Mouse (Mus musculus) MEL (cell line): ENCODE data around the gene Narf. TPM values are rescaled to one million over a fixed set of nuclear protein-coding genes. Genes with fewer than 3 reads are reported as not detected.
A peak's percentile ranks its signal among the peaks of the same experiment; 100 is the strongest.

ENCODE experiments used
- DNase-seq: peaks from one replicate; pipeline ENCODE4 v3.0.0; 2011; ENCODE audit warnings: low read depth, low spot score
- H3K27ac ChIP-seq: 2 replicates; pipeline ENCODE4 v1.5.1; 2012; ENCODE audit warnings: low read depth, mild to moderate bottlenecking, control low read depth, low read length, moderate library complexity; ENCODE audit not compliant: control insufficient read depth
- H3K27me3 ChIP-seq, 2 experiments: fragments of 150-350 bp in 1 of 2; sonication (generic) in 1 of 2; 2 replicates each; pipeline ENCODE4 v1.6.1; 2012; ENCODE audit warnings: low read length in 2 of 2, mild to moderate bottlenecking in 2 of 2, improper control_type of control experiment in 1 of 2, moderate library complexity in 1 of 2; ENCODE audit not compliant: insufficient read depth in 2 of 2, control insufficient read depth in 1 of 2
- H3K36me3 ChIP-seq, 2 experiments: 2 replicates each; pipeline ENCODE4 v1.6.1; 2012 to 2014; ENCODE audit warnings: low read length in 2 of 2, improper control_type of control experiment in 1 of 2, inconsistent platforms in 1 of 2, mild to moderate bottlenecking in 1 of 2; ENCODE audit not compliant: insufficient read depth in 2 of 2, control insufficient read depth in 1 of 2
- H3K4me1 ChIP-seq, 2 experiments: fragments of 150-350 bp in 1 of 2; sonication (generic) in 1 of 2; 2 replicates each; pipeline ENCODE4 v1.6.1; 2012; ENCODE audit warnings: low read length in 2 of 2, improper control_type of control experiment in 1 of 2, mild to moderate bottlenecking in 1 of 2; ENCODE audit not compliant: insufficient read depth in 2 of 2, control insufficient read depth in 1 of 2
- H3K4me3 ChIP-seq, 2 experiments: fragments of 150-350 bp in 1 of 2; sonication (generic) in 1 of 2; 2 replicates each; pipeline ENCODE4 v1.5.1; 2012; ENCODE audit warnings: low read depth in 2 of 2, low read length in 2 of 2, mild to moderate bottlenecking in 2 of 2, moderate library complexity in 2 of 2, control low read depth in 1 of 2, improper control_type of control experiment in 1 of 2; ENCODE audit not compliant: control insufficient read depth in 1 of 2, insufficient read depth in 1 of 2
- H3K79me2 ChIP-seq: 2 replicates; pipeline ENCODE4 v1.6.1; 2012; ENCODE audit warnings: mild to moderate bottlenecking, low read length, moderate library complexity; ENCODE audit not compliant: control insufficient read depth, poor library complexity, insufficient read depth
- H3K9ac ChIP-seq: 2 replicates; pipeline ENCODE4 v1.6.1; 2012; ENCODE audit warnings: low read depth, mild to moderate bottlenecking, control low read depth, low read length, moderate library complexity; ENCODE audit not compliant: control insufficient read depth, poor library complexity, severe bottlenecking
- H3K9me3 ChIP-seq: fragments of 150-350 bp; sonication (generic); replicated peaks from 2 replicates; pipeline ENCODE4 v1.6.1; 2012; ENCODE audit warnings: mild to moderate bottlenecking, low read length, improper control_type of control experiment, moderate library complexity; ENCODE audit not compliant: insufficient read depth
- BHLHE40 ChIP-seq: IDR thresholded peaks from 2 replicates; pipeline ENCODE4 v1.6.1; 2012; ENCODE audit warnings: low read depth, mild to moderate bottlenecking, inconsistent platforms, low read length, improper control_type of control experiment, borderline replicate concordance
- CHD1 ChIP-seq: IDR thresholded peaks from 2 replicates; pipeline ENCODE4 v1.6.1; 2012; ENCODE audit warnings: low read depth, mild to moderate bottlenecking, inconsistent platforms, low read length, improper control_type of control experiment
- CHD2 ChIP-seq: IDR thresholded peaks from 2 replicates; pipeline ENCODE4 v1.6.1; 2011; ENCODE audit warnings: low read length, improper control_type of control experiment
- CTCF ChIP-seq, 3 experiments: IDR thresholded peaks in 2 of 3; conservative IDR thresholded peaks in 1 of 3; 2 replicates each; pipeline ENCODE4 v1.5.1; 2011 to 2012; ENCODE audit warnings: low read length in 3 of 3, low read depth in 2 of 3, mild to moderate bottlenecking in 2 of 3, improper control_type of control experiment in 1 of 3, inconsistent platforms in 1 of 3, mixed read lengths in 1 of 3, moderate library complexity in 1 of 3; ENCODE audit not compliant: control insufficient read depth in 1 of 3, insufficient read depth in 1 of 3, poor library complexity in 1 of 3, severe bottlenecking in 1 of 3
- EP300 ChIP-seq, 2 experiments: IDR thresholded peaks; 2 replicates each; pipeline ENCODE4 v1.6.1; 2011; ENCODE audit warnings: improper control_type of control experiment in 2 of 2, low read length in 2 of 2, low read depth in 1 of 2, mild to moderate bottlenecking in 1 of 2
- ETS1 ChIP-seq: IDR thresholded peaks from 2 replicates; pipeline ENCODE4 v1.6.1; 2012; ENCODE audit warnings: low read depth, mild to moderate bottlenecking, inconsistent platforms, low read length, improper control_type of control experiment, moderate library complexity
- HCFC1 ChIP-seq: IDR thresholded peaks from 2 replicates; pipeline ENCODE4 v1.6.1; 2012; ENCODE audit warnings: low read depth, mild to moderate bottlenecking, inconsistent platforms, low read length, improper control_type of control experiment, moderate library complexity
- JUND ChIP-seq: IDR thresholded peaks from 2 replicates; pipeline ENCODE4 v1.6.1; 2011; ENCODE audit warnings: low read depth, mild to moderate bottlenecking, improper control_type of control experiment, low read length
- KAT2A ChIP-seq: conservative IDR thresholded peaks from 2 replicates; pipeline ENCODE4 v1.6.1; 2012; ENCODE audit warnings: low read depth, low read length, improper control_type of control experiment, inconsistent platforms
- MAFK ChIP-seq: IDR thresholded peaks from 2 replicates; pipeline ENCODE4 v1.6.1; 2011; ENCODE audit warnings: low read depth, mild to moderate bottlenecking, low read length, improper control_type of control experiment, borderline replicate concordance
- MAX ChIP-seq: IDR thresholded peaks from 2 replicates; pipeline ENCODE4 v1.6.1; 2011; ENCODE audit warnings: low read length, improper control_type of control experiment
- MEF2A ChIP-seq: IDR thresholded peaks from 2 replicates; pipeline ENCODE4 v1.6.1; 2014; ENCODE audit warnings: low read depth, mild to moderate bottlenecking, inconsistent platforms, low read length, improper control_type of control experiment; ENCODE audit not compliant: poor library complexity, insufficient replicate concordance, severe bottlenecking; ENCODE audit errors: extremely low read depth
- MXI1 ChIP-seq: IDR thresholded peaks from 2 replicates; pipeline ENCODE4 v1.6.1; 2011; ENCODE audit warnings: mild to moderate bottlenecking, low read depth, low read length, improper control_type of control experiment
- MYC ChIP-seq: IDR thresholded peaks from 2 replicates; pipeline ENCODE4 v1.6.1; 2011; ENCODE audit warnings: low read depth, mild to moderate bottlenecking, low read length, improper control_type of control experiment, moderate library complexity
- NELFE ChIP-seq: IDR thresholded peaks from 2 replicates; pipeline ENCODE4 v1.6.1; 2011; ENCODE audit warnings: low read depth, low read length, improper control_type of control experiment
- NRF1 ChIP-seq: IDR thresholded peaks from 2 replicates; pipeline ENCODE4 v1.6.1; 2014; ENCODE audit warnings: low read depth, mild to moderate bottlenecking, inconsistent platforms, low read length, improper control_type of control experiment, moderate library complexity; ENCODE audit not compliant: poor library complexity, insufficient read depth, severe bottlenecking
- POLR2A ChIP-seq, 2 experiments: IDR thresholded peaks; 2 replicates each; pipeline ENCODE4 v1.6.1; 2011 to 2012; ENCODE audit warnings: low read length in 2 of 2, mild to moderate bottlenecking in 2 of 2, control low read depth in 1 of 2, improper control_type of control experiment in 1 of 2, low read depth in 1 of 2, moderate library complexity in 1 of 2; ENCODE audit not compliant: control insufficient read depth in 1 of 2, insufficient read depth in 1 of 2, poor library complexity in 1 of 2
- POLR2AphosphoS2 ChIP-seq: IDR thresholded peaks from 2 replicates; pipeline ENCODE4 v1.6.1; 2011; ENCODE audit warnings: low read length, improper control_type of control experiment
- POLR2AphosphoS5 ChIP-seq: IDR thresholded peaks from 2 replicates; pipeline ENCODE4 v1.6.1; 2012; ENCODE audit warnings: low read depth, borderline replicate concordance, mild to moderate bottlenecking, inconsistent platforms, low read length, moderate library complexity, mixed read lengths
- RAD21 ChIP-seq: IDR thresholded peaks from 2 replicates; pipeline ENCODE4 v1.6.1; 2011; ENCODE audit warnings: mild to moderate bottlenecking, low read depth, low read length, improper control_type of control experiment
- RCOR1 ChIP-seq: IDR thresholded peaks from 2 replicates; pipeline ENCODE4 v1.6.1; 2012; ENCODE audit warnings: low read depth, mild to moderate bottlenecking, inconsistent platforms, low read length, improper control_type of control experiment
- SIN3A ChIP-seq: IDR thresholded peaks from 2 replicates; pipeline ENCODE4 v1.6.1; 2012; ENCODE audit warnings: low read length, improper control_type of control experiment, inconsistent platforms
- TBP ChIP-seq: IDR thresholded peaks from 2 replicates; pipeline ENCODE4 v1.8.0; 2011; ENCODE audit warnings: low read depth, low read length, improper control_type of control experiment
- UBTF ChIP-seq: IDR thresholded peaks from 2 replicates; pipeline ENCODE4 v1.6.1; 2012; ENCODE audit warnings: low read depth, mild to moderate bottlenecking, inconsistent platforms, low read length, improper control_type of control experiment, moderate library complexity, borderline replicate concordance; ENCODE audit not compliant: insufficient read depth
- USF2 ChIP-seq, 2 experiments: IDR thresholded peaks; 2 replicates each; pipeline ENCODE4 v1.6.1; 2011 to 2012; ENCODE audit warnings: improper control_type of control experiment in 2 of 2, low read length in 2 of 2, borderline replicate concordance in 1 of 2, inconsistent platforms in 1 of 2, low read depth in 1 of 2, mild to moderate bottlenecking in 1 of 2; ENCODE audit not compliant: insufficient read depth in 1 of 2
- ZMIZ1 ChIP-seq: IDR thresholded peaks from 2 replicates; pipeline ENCODE4 v1.6.1; 2012; ENCODE audit warnings: low read depth, mild to moderate bottlenecking, inconsistent platforms, low read length, improper control_type of control experiment, moderate library complexity
- polyA plus RNA-seq, 2 experiments: library from polyadenylated mRNA; stranded (reverse) in 1 of 2; unstranded in 1 of 2; fragments of >175 nt in 1 of 2; fragments of >200 nt in 1 of 2; gene quantifications; 2 replicates each; pipeline versions ENCODE4 v1.2.1 to v1.2.4; 2012; ENCODE audit warnings: low replicate concordance in 2 of 2, low read depth in 1 of 2; ENCODE audit not compliant: insufficient read length in 2 of 2, insufficient read depth in 1 of 2, missing spikeins in 1 of 2
- total RNA-seq: library from RNA; depleted of rRNA; stranded (reverse); fragments of 300-350 nt; gene quantifications from 2 replicates; pipeline ENCODE4 v1.2.3, GENCODE M21; 2012

Gene Narf
- total and polyA plus RNA-seq, 3 experiments, result 31.9 to 44.9 TPM; not detected in 1

DNA sequence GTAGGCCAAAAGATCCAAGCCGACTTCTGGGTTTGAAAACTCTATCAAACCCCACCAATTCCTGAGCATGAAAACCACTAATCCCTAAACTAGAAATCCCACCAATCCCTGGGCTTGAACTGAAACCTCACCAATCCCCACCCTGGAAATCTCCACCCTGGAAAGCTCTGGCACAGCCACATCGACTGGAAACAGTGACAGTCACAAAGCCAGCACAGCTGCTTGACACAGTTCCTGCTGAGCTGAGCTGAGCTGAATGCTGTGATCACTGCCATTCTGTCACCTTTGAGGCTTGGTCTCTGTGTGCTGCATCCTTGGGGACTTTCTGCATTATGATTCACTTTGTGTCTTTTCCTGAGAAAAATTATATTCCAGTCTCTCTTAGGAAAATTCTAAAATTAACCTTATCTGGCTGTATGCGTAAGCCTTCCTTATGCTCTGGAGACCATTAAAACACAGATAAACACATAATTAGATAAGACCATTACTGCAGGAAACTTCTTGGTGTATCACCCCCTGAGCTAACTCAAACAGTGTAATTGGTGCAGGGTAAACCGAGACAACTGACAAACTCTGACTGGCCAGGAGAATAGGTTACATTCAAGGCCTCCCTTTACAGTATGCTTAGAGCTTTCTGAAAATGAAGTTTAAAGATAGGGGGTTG is 5.3 kb upstream of the Narf start (continued):
- TF ChIP-seq CTCF (IDR thresholded peaks at IDR 0.05 in 2 of 3, conservative IDR thresholded peaks at IDR 0.05 in 1 of 3; ENCODE audit: control insufficient read depth in 1 of 3, insufficient read depth in 1 of 3, low read depth in 2 of 3, low read length in 3 of 3, poor library complexity in 1 of 3, severe bottlenecking in 1 of 3) (no peak), EP300 (IDR thresholded peaks at IDR 0.05; ENCODE audit: low read depth in 1 of 2, low read length in 2 of 2) (peak; percentile 77 to 81), RAD21 (no peak), POLR2AphosphoS2 (no peak), POLR2A (IDR thresholded peaks at IDR 0.05; ENCODE audit: control insufficient read depth in 1 of 2, insufficient read depth in 1 of 2, low read depth in 1 of 2, low read length in 2 of 2, poor library complexity in 1 of 2) (no peak), NELFE (no peak), CHD2 (no peak), MXI1 (no peak), KAT2A (no peak), CHD1 (peak; percentile 31; the same call in 1 of the 2 replicates), MYC (no peak), BHLHE40 (no peak), ETS1 (peak; percentile 85), MAFK (no peak), RCOR1 (peak; percentile 56; the same call in 1 of the 2 replicates), POLR2AphosphoS5 (no peak), MEF2A (peak; percentile 93), JUND (no peak), UBTF (no peak), USF2 (IDR thresholded peaks at IDR 0.05; ENCODE audit: borderline replicate concordance in 1 of 2, insufficient read depth in 1 of 2, low read depth in 1 of 2, low read length in 2 of 2) (no peak), MAX (no peak)

DNA sequence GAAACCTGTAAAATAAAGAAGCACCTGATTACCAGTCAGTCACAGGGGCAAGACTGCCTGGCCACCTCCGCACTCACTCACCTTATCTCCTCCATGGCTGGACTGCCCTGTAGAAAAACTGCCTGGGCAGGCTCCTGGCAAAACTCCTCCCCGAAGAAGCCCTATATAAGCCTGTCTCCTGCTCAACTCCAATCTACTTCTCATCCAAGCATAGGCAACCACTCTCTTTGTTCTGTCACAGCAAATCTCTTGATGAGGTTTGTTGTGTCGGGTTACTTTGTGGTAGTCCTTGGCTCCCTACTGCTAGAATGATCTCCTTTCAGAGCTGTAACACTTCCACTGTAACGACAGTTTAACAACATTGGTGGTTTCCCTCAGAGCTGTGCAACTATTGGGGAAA is 4.3 kb upstream of the Narf start:
- Histone ChIP-seq H3K79me2 (peaks cover 15% of the 10 kb centered on the region), H3K27me3 (no peaks in the 10 kb centered on the region), H3K4me3 (no peak overlapping the region), H3K4me1 (peaks cover 26 to 27% of the 10 kb centered on the region in 2 experiments), H3K9me3 (no peaks in the 10 kb centered on the region), H3K36me3 (peaks cover 0 to 41% of the 10 kb centered on the region in 2 experiments; a peak in 2 of 4 replicates), H3K9ac (peak overlapping the region; percentile 18; the same call in 1 of the 2 replicates), H3K27ac (peak overlapping the region; percentile 20; the same call in 1 of the 2 replicates)
- DNase-seq, result peak; percentile 62
- TF ChIP-seq TBP (peak; percentile 75), EP300 (IDR thresholded peaks at IDR 0.05; ENCODE audit: low read depth in 1 of 2, low read length in 2 of 2) (0 out of 4 replicates have a peak, but pooled peaks of 1 of the 2 experiments have one; percentile 43), NELFE (peak; percentile 41; the same call in 1 of the 2 replicates), HCFC1 (no peak), ZMIZ1 (peak; percentile 58; the same call in 1 of the 2 replicates), NRF1 (0 out of 2 replicates have a peak, but pooled peaks have one; percentile 9), UBTF (no peak), SIN3A (peak; percentile 33; the same call in 1 of the 2 replicates), MEF2A (0 out of 2 replicates have a peak, but pooled peaks have one; percentile 11), MAFK (no peak)
